Mouse (Mus musculus): ENCODE data around the gene Bbs4. TPM values are rescaled to one million over a fixed set of nuclear protein-coding genes. Genes with fewer than 3 reads are reported as not detected.

Bbs4 gene
- polyA plus RNA-seq, 1 experiment from 2014 or later: 18.7 TPM

- 2% methylated on average over 50 of the region's 50 CpGs for WGBS
- Histone ChIP-seq H3K4me2 (replicated peaks) (peak overlapping the region; percentile 52), H3K4me1 (peaks cover 39% of the 10 kb centered on the region), H3K9me3 (no peaks in the 10 kb centered on the region), H3K27me3 (no peaks in the 10 kb centered on the region), H3K4me3 (peak overlapping the region; percentile 91), H3K36me3 (no peaks in the 10 kb centered on the region), H3K27ac (peak overlapping the region; percentile 95), H3K9ac (peak overlapping the region; percentile 88)
- ATAC-seq (ENCODE audit: insufficient number of reproducible peaks, insufficient read depth, low FRiP score, low TSS enrichment): peak; percentile 31
Observed at GRCm38 (mm10) chr9:59291688-59292492, 61.4 kb downstream of the Bbs4 start.

- peak within 1 kb of the TSS; percentile 88 for H3K9ac ChIP-seq
- peak within 1 kb of the TSS; percentile 95 for H3K27ac ChIP-seq
- peak; percentile 94 for ATAC-seq (ENCODE audit: insufficient number of reproducible peaks, insufficient read depth, low FRiP score, low TSS enrichment)
- H3K4me2 ChIP-seq (replicated peaks): peak within 1 kb of the TSS; percentile 52
- peak within 1 kb of the TSS; percentile 91 for H3K4me3 ChIP-seq
- 1% methylated on average over 58 of the region's 58 CpGs for WGBS
- H3K36me3 ChIP-seq: no peaks in the 10 kb centered on the region
- H3K27me3 ChIP-seq: no peaks in the 10 kb centered on the region
- H3K4me1 ChIP-seq: peaks cover 39% of the 10 kb centered on the region
- no peaks in the 10 kb centered on the region for H3K9me3 ChIP-seq
Observed at GRCm38 (mm10) chr9:59290957-59291687, 62.2 kb downstream of the Bbs4 start, which contains the start of gene Adpgk. TSS of gene Adpgk (plus strand) at chr9:59291558.

- H3K9me3 ChIP-seq: no peaks in the 10 kb centered on the region
Observed at GRCm38 (mm10) chr9:59289529-59290115, 63.7 kb downstream of the Bbs4 start.

DNA sequence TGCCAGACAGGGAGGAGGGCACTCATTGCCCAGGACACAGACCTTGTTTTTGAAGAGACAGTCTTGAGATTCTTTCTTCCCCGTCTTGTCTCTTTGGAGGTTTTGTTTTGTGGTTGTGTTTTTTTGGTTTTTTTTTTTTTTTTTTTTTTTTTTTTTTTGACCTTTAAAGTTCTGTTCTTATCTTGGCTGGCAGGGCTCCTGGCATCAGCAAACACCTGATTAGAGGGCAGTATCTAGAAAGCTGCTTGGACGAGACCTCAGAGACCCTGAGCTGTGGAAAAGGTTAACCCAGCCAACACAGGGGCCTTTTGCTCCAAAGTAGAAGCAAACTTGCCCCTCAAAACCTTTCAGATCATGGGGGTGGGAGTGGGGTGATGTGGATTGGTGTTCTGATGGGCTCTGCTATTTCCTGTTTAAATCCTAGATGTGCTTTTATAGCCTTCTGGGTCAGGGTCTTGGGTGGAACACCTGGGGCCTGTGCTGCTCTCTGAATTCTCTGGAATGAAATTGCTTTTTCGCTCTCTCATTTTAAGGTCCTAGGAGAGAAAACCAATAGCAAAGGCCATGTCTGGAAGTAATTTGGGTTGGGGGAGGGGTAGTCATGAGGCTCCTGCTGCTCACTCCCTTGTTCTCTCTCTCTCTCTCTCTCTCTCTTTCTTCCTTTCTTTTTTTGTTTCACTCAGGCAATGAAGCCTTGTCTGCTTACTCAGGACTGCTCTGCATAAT is 64.5 kb downstream of the Bbs4 start:
- H3K27ac ChIP-seq: peak overlapping the region; percentile 95
- H3K36me3 ChIP-seq: no peaks in the 10 kb centered on the region
- H3K9me3 ChIP-seq: no peaks in the 10 kb centered on the region
- H3K4me2 ChIP-seq (replicated peaks): no peak overlapping the region
- 20% methylated on average over 3 of the region's 3 CpGs for WGBS
- no peak for ATAC-seq (ENCODE audit: insufficient number of reproducible peaks, insufficient read depth, low FRiP score, low TSS enrichment)
- H3K9ac ChIP-seq: no peak overlapping the region
- H3K27me3 ChIP-seq: no peaks in the 10 kb centered on the region
- peaks cover 39% of the 10 kb centered on the region for H3K4me1 ChIP-seq
- no peak overlapping the region for H3K4me3 ChIP-seq

More at GRCm38 (mm10) chr9:59289529-59290115, 63.7 kb downstream of the Bbs4 start:
- peak overlapping the region; percentile 95 for H3K27ac ChIP-seq
- H3K9ac ChIP-seq: no peak overlapping the region
- H3K36me3 ChIP-seq: no peaks in the 10 kb centered on the region
- no peak overlapping the region for H3K4me3 ChIP-seq
- no peaks in the 10 kb centered on the region for H3K27me3 ChIP-seq
- ATAC-seq (ENCODE audit: insufficient number of reproducible peaks, insufficient read depth, low FRiP score, low TSS enrichment): no peak
- WGBS: 29% methylated on average over 6 of the region's 6 CpGs
- H3K4me2 ChIP-seq (replicated peaks): no peak overlapping the region
- H3K4me1 ChIP-seq: peaks cover 39% of the 10 kb centered on the region

DNA sequence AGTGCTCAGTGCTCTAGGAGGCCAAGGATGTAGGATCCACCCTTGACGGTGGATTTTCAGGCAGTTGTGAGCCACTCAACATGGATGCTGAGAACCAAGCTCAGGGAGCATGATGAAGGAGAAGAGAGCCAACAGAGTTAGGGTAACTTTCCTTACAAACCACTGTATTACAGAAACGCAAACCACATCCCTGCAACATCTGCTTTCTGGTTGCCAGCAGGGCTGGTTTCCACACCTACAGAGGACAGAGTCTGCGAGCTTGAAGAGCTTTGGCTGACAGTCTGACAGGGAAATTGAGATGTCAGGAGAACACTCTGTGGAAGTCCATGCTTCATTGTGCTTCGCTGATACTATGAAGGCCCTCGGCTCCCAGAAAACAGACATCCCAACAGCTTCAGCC is 65.2 kb downstream of the Bbs4 start:
- Histone ChIP-seq H3K27me3 (no peaks in the 10 kb centered on the region), H3K27ac (peak overlapping the region; percentile 95), H3K4me2 (replicated peaks) (no peak overlapping the region), H3K9me3 (no peaks in the 10 kb centered on the region), H3K36me3 (no peaks in the 10 kb centered on the region), H3K4me3 (no peak overlapping the region), H3K9ac (no peak overlapping the region), H3K4me1 (peaks cover 38% of the 10 kb centered on the region)
- WGBS: 59% methylated on average over 5 of the region's 5 CpGs
- no peak for ATAC-seq (ENCODE audit: insufficient number of reproducible peaks, insufficient read depth, low FRiP score, low TSS enrichment)

- 76% methylated on average over 6 of the region's 6 CpGs for WGBS
- H3K4me3 ChIP-seq: no peak overlapping the region
- ATAC-seq (ENCODE audit: insufficient number of reproducible peaks, insufficient read depth, low FRiP score, low TSS enrichment): no peak
- H3K4me1 ChIP-seq: peaks cover 40% of the 10 kb centered on the region
- no peaks in the 10 kb centered on the region for H3K27me3 ChIP-seq
- no peak overlapping the region for H3K9ac ChIP-seq
- H3K4me2 ChIP-seq (replicated peaks): no peak overlapping the region
- H3K27ac ChIP-seq: no peak overlapping the region
- H3K36me3 ChIP-seq: no peaks in the 10 kb centered on the region
- H3K9me3 ChIP-seq: no peaks in the 10 kb centered on the region
Observed at GRCm38 (mm10) chr9:59285614-59286013, 67.7 kb downstream of the Bbs4 start.

- H3K27me3 ChIP-seq: no peaks in the 10 kb centered on the region
- peak overlapping the region; percentile 36; the same call in 1 of the 2 replicates for H3K4me2 ChIP-seq (replicated peaks)
- WGBS: 59% methylated on average over 7 of the region's 7 CpGs
- H3K36me3 ChIP-seq: no peaks in the 10 kb centered on the region
- H3K4me3 ChIP-seq: 0 out of 2 replicates have a peak overlapping the region, but pooled peaks have one; percentile 5
- no peak overlapping the region for H3K27ac ChIP-seq
- H3K9ac ChIP-seq: no peak overlapping the region
- no peak for ATAC-seq (ENCODE audit: insufficient number of reproducible peaks, insufficient read depth, low FRiP score, low TSS enrichment)
- H3K4me1 ChIP-seq: peaks cover 11% of the 10 kb centered on the region; the same call in 1 of the 2 replicates
- H3K9me3 ChIP-seq: no peaks in the 10 kb centered on the region
Observed at GRCm38 (mm10) chr9:59282683-59282986, 70.7 kb downstream of the Bbs4 start.

GRCm38 (mm10) chr9:59281871-59282682 is 71.2 kb downstream of the Bbs4 start:
- Histone ChIP-seq H3K9ac (no peak overlapping the region), H3K27me3 (no peaks in the 10 kb centered on the region), H3K4me1 (peaks cover 8% of the 10 kb centered on the region; the same call in 1 of the 2 replicates), H3K27ac (no peak overlapping the region), H3K4me2 (replicated peaks) (peak overlapping the region; percentile 36; the same call in 1 of the 2 replicates), H3K9me3 (no peaks in the 10 kb centered on the region), H3K36me3 (no peaks in the 10 kb centered on the region), H3K4me3 (0 out of 2 replicates have a peak overlapping the region, but pooled peaks have one; percentile 5)
- WGBS: 60% methylated on average over 18 of the region's 27 CpGs
- 0 out of 2 replicates have a peak, but pooled peaks have one; percentile 64 for ATAC-seq (ENCODE audit: insufficient number of reproducible peaks, insufficient read depth, low FRiP score, low TSS enrichment)

DNA sequence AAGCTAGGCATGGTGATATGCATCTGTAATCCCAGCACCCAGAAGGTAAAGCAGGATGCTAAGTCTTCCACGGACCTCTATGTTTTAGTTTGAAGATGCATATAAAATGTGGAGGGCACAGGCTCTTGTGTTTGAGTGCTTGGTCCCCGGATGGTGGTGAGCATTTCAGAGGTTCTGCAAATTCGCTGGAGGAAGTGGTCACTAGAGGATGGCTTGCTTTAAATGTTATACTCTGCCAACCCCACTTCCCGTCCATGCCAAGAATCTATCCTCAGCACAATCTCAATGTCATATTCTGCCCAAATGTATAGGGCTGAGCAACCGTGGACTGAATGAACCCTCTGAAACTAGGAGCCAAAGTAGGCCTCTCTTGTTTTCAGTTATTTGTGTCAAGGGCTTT is 72.4 kb downstream of the Bbs4 start:
- Histone ChIP-seq H3K4me1 (peaks cover 8% of the 10 kb centered on the region; the same call in 1 of the 2 replicates), H3K36me3 (no peaks in the 10 kb centered on the region), H3K4me3 (no peak overlapping the region), H3K9me3 (no peaks in the 10 kb centered on the region), H3K27me3 (no peaks in the 10 kb centered on the region), H3K9ac (no peak overlapping the region), H3K4me2 (replicated peaks) (no peak overlapping the region), H3K27ac (no peak overlapping the region)
- ATAC-seq (ENCODE audit: insufficient number of reproducible peaks, insufficient read depth, low FRiP score, low TSS enrichment): no peak
- WGBS: 90% methylated on average over 5 of the region's 5 CpGs

- H3K9ac ChIP-seq: no peak overlapping the region
Observed at GRCm38 (mm10) chr9:59278694-59279093, 74.6 kb downstream of the Bbs4 start.

More at GRCm38 (mm10) chr9:59278694-59279093, 74.6 kb downstream of the Bbs4 start:
- Histone ChIP-seq H3K36me3 (no peaks in the 10 kb centered on the region), H3K9me3 (no peaks in the 10 kb centered on the region), H3K4me1 (peaks cover 8% of the 10 kb centered on the region; the same call in 1 of the 2 replicates), H3K4me3 (no peak overlapping the region), H3K27me3 (no peaks in the 10 kb centered on the region), H3K27ac (no peak overlapping the region), H3K4me2 (replicated peaks) (no peak overlapping the region)
- 83% methylated on average over 5 of the region's 5 CpGs for WGBS
- ATAC-seq (ENCODE audit: insufficient number of reproducible peaks, insufficient read depth, low FRiP score, low TSS enrichment): no peak

Data from embryonic facial prominence, embryonic 12.5 days (tissue).